Mouse (Mus musculus): ENCODE measurements at regions not wholly inside any gene's neighbourhood (a gene's known extent, or its start where the extent isn't known, plus 50 kb on each side); places are given as distances from the start of the nearest gene placed in this dataset.
A peak's percentile ranks its signal among the peaks of the same experiment; 100 is the strongest.

- 22% methylated on average over 2 of the region's 2 CpGs for WGBS
- H3K4me2 ChIP-seq = no peak overlapping the region
- no peaks in the 10 kb centered on the region for H3K4me1 ChIP-seq (replicated peaks)
- H3K9me3 ChIP-seq = no peaks in the 10 kb centered on the region
- H3K27me3 ChIP-seq = no peaks in the 10 kb centered on the region
- ATAC-seq (ENCODE audit: low FRiP score, low read depth) = no peak
- H3K27ac ChIP-seq (replicated peaks) = no peak overlapping the region
- H3K9ac ChIP-seq = no peak overlapping the region
- H3K4me3 ChIP-seq = no peak overlapping the region
- H3K36me3 ChIP-seq = no peaks in the 10 kb centered on the region
These were observed 461.5 kb upstream of the Btbd3 start for GRCm38 (mm10) chr2:137794841-137795240.

- H3K4me1 ChIP-seq (replicated peaks) = no peaks in the 10 kb centered on the region
- no peaks in the 10 kb centered on the region for H3K9me3 ChIP-seq
- 90% methylated on average over 6 of the region's 6 CpGs for WGBS
- H3K27ac ChIP-seq (replicated peaks) = no peak overlapping the region
- no peak overlapping the region for H3K9ac ChIP-seq
- H3K27me3 ChIP-seq = no peaks in the 10 kb centered on the region
- H3K4me3 ChIP-seq = no peak overlapping the region
- no peak for ATAC-seq (ENCODE audit: low FRiP score, low read depth)
- H3K4me2 ChIP-seq = no peak overlapping the region
- H3K36me3 ChIP-seq = no peaks in the 10 kb centered on the region
These were observed 472.3 kb upstream of the Btbd3 start for GRCm38 (mm10) chr2:137784091-137784490.

- no peak overlapping the region for H3K4me3 ChIP-seq
- no peak overlapping the region for H3K27ac ChIP-seq (replicated peaks)
- no peaks in the 10 kb centered on the region for H3K36me3 ChIP-seq
- WGBS = 96% methylated on average over 3 of the region's 3 CpGs
- H3K27me3 ChIP-seq = no peaks in the 10 kb centered on the region
- no peak overlapping the region for H3K9ac ChIP-seq
- no peaks in the 10 kb centered on the region for H3K4me1 ChIP-seq (replicated peaks)
- no peaks in the 10 kb centered on the region for H3K9me3 ChIP-seq
- no peak overlapping the region for H3K4me2 ChIP-seq
- ATAC-seq (ENCODE audit: low FRiP score, low read depth) = no peak
These were observed 478.9 kb upstream of the Btbd3 start for GRCm38 (mm10) chr2:137777430-137777829.

GRCm38 (mm10) chr2:137764785-137765184 is 491.6 kb upstream of the Btbd3 start:
- H3K27ac ChIP-seq (replicated peaks) = no peak overlapping the region
- H3K4me1 ChIP-seq (replicated peaks) = no peaks in the 10 kb centered on the region
- no peak for ATAC-seq (ENCODE audit: low FRiP score, low read depth)
- no peak overlapping the region for H3K4me3 ChIP-seq
- H3K9ac ChIP-seq = no peak overlapping the region
- no peaks in the 10 kb centered on the region for H3K9me3 ChIP-seq
- H3K36me3 ChIP-seq = no peaks in the 10 kb centered on the region
- no peak overlapping the region for H3K4me2 ChIP-seq
- no peaks in the 10 kb centered on the region for H3K27me3 ChIP-seq

GRCm38 (mm10) chr2:137759455-137759854 is 496.9 kb upstream of the Btbd3 start:
- H3K27ac ChIP-seq (replicated peaks) = no peak overlapping the region
- H3K9ac ChIP-seq = no peak overlapping the region
- H3K4me1 ChIP-seq (replicated peaks) = peaks cover 14% of the 10 kb centered on the region
- H3K4me2 ChIP-seq = no peak overlapping the region
- H3K27me3 ChIP-seq = no peaks in the 10 kb centered on the region
- 87% methylated on average over 2 of the region's 2 CpGs for WGBS
- no peaks in the 10 kb centered on the region for H3K36me3 ChIP-seq
- H3K9me3 ChIP-seq = no peaks in the 10 kb centered on the region
- no peak for ATAC-seq (ENCODE audit: low FRiP score, low read depth)
- no peak overlapping the region for H3K4me3 ChIP-seq

GRCm38 (mm10) chr2:137758389-137758788 is 498.0 kb upstream of the Btbd3 start:
- Histone ChIP-seq H3K9me3 (no peaks in the 10 kb centered on the region), H3K4me2 (no peak overlapping the region), H3K9ac (no peak overlapping the region), H3K27me3 (no peaks in the 10 kb centered on the region), H3K4me3 (no peak overlapping the region), H3K27ac (replicated peaks) (no peak overlapping the region), H3K36me3 (no peaks in the 10 kb centered on the region), H3K4me1 (replicated peaks) (peaks cover 14% of the 10 kb centered on the region)
- 73% methylated on average over 4 of the region's 4 CpGs for WGBS
- ATAC-seq (ENCODE audit: low FRiP score, low read depth) = no peak

- Histone ChIP-seq H3K4me2 (no peak overlapping the region; the same call in 1 of the 2 replicates), H3K4me1 (replicated peaks) (peaks cover 14% of the 10 kb centered on the region), H3K27me3 (no peaks in the 10 kb centered on the region), H3K9me3 (no peaks in the 10 kb centered on the region), H3K27ac (replicated peaks) (no peak overlapping the region; the same call in 1 of the 2 replicates), H3K4me3 (no peak overlapping the region), H3K36me3 (no peaks in the 10 kb centered on the region), H3K9ac (no peak overlapping the region)
- ATAC-seq (ENCODE audit: low FRiP score, low read depth) = peak; percentile 45; the same call in 1 of the 2 replicates
- 28% methylated on average over 13 of the region's 13 CpGs for WGBS
These were observed 498.8 kb upstream of the Btbd3 start for GRCm38 (mm10) chr2:137757231-137758212.

GRCm38 (mm10) chr2:137756220-137756619 is 500.1 kb upstream of the Btbd3 start:
- Histone ChIP-seq H3K27me3 (no peaks in the 10 kb centered on the region), H3K4me1 (replicated peaks) (peaks cover 14% of the 10 kb centered on the region), H3K9ac (no peak overlapping the region), H3K4me2 (no peak overlapping the region), H3K9me3 (no peaks in the 10 kb centered on the region), H3K4me3 (no peak overlapping the region), H3K27ac (replicated peaks) (no peak overlapping the region), H3K36me3 (no peaks in the 10 kb centered on the region)
- ATAC-seq (ENCODE audit: low FRiP score, low read depth) = no peak
- 12% methylated on average over 3 of the region's 3 CpGs for WGBS

GRCm38 (mm10) chr2:137754481-137754880 is 501.9 kb upstream of the Btbd3 start:
- no peak overlapping the region for H3K27ac ChIP-seq (replicated peaks)
- H3K4me2 ChIP-seq = no peak overlapping the region
- no peak overlapping the region for H3K4me3 ChIP-seq
- ATAC-seq (ENCODE audit: low FRiP score, low read depth) = no peak
- 61% methylated on average over 3 of the region's 3 CpGs for WGBS
- peaks cover 14% of the 10 kb centered on the region for H3K4me1 ChIP-seq (replicated peaks)
- H3K27me3 ChIP-seq = no peaks in the 10 kb centered on the region
- no peaks in the 10 kb centered on the region for H3K9me3 ChIP-seq
- no peaks in the 10 kb centered on the region for H3K36me3 ChIP-seq
- no peak overlapping the region for H3K9ac ChIP-seq

GRCm38 (mm10) chr2:137732410-137732809 is 524.0 kb upstream of the Btbd3 start:
- H3K9ac ChIP-seq = no peak overlapping the region
- ATAC-seq (ENCODE audit: low FRiP score, low read depth) = peak; percentile 63; the same call in 1 of the 2 replicates
- 19% methylated on average over 2 of the region's 2 CpGs for WGBS
- no peaks in the 10 kb centered on the region for H3K27me3 ChIP-seq
- H3K36me3 ChIP-seq = no peaks in the 10 kb centered on the region
- H3K9me3 ChIP-seq = no peaks in the 10 kb centered on the region
- no peak overlapping the region for H3K4me2 ChIP-seq
- no peak overlapping the region for H3K27ac ChIP-seq (replicated peaks)
- H3K4me1 ChIP-seq (replicated peaks) = peaks cover 11% of the 10 kb centered on the region; the same call in 1 of the 2 replicates
- H3K4me3 ChIP-seq = no peak overlapping the region

- Histone ChIP-seq H3K36me3 (no peaks in the 10 kb centered on the region), H3K27ac (replicated peaks) (no peak overlapping the region), H3K27me3 (no peaks in the 10 kb centered on the region), H3K4me2 (no peak overlapping the region), H3K9me3 (no peaks in the 10 kb centered on the region), H3K4me3 (no peak overlapping the region), H3K4me1 (replicated peaks) (peaks cover 11% of the 10 kb centered on the region; the same call in 1 of the 2 replicates), H3K9ac (no peak overlapping the region)
- ATAC-seq (ENCODE audit: low FRiP score, low read depth) = peak; percentile 78
- 34% methylated on average over 12 of the region's 12 CpGs for WGBS
These were observed 525.9 kb upstream of the Btbd3 start for GRCm38 (mm10) chr2:137730472-137730931.

- H3K27ac ChIP-seq (replicated peaks) = no peak overlapping the region
- H3K9ac ChIP-seq = no peak overlapping the region
- H3K4me1 ChIP-seq (replicated peaks) = peaks cover 11% of the 10 kb centered on the region; the same call in 1 of the 2 replicates
- H3K27me3 ChIP-seq = no peaks in the 10 kb centered on the region
- H3K4me2 ChIP-seq = 0 out of 2 replicates have a peak overlapping the region, but pooled peaks have one; percentile 9
- H3K4me3 ChIP-seq = no peak overlapping the region
- no peaks in the 10 kb centered on the region for H3K9me3 ChIP-seq
- peak; percentile 75 for ATAC-seq (ENCODE audit: low FRiP score, low read depth)
- 43% methylated on average over 6 of the region's 6 CpGs for WGBS
- no peaks in the 10 kb centered on the region for H3K36me3 ChIP-seq
These were observed 526.5 kb upstream of the Btbd3 start for GRCm38 (mm10) chr2:137729871-137730270.
